Mouse (Mus musculus) hematopoietic stem cell, adult 5-6 weeks (primary cell): Measurements from ENCODE around the gene Gabarap. TPM values are rescaled to one million over a fixed set of nuclear protein-coding genes. Genes with fewer than 3 reads are reported as not detected.
"Not testable (repeated sequence)": the region's sequence is repeated elsewhere in the genome, so short reads cannot be mapped to it uniquely, and the experiment has no call there.

Experiments
- ATAC-seq, 2 experiments: fragments of 125-278 bp in 1 of 2; replicated peaks in 1 of 2; 2 replicates each; pipeline ENCODE4 v1.8.0; 2016 to 2017; ENCODE audit warnings: inconsistent platforms in 2 of 2, mild to moderate bottlenecking in 2 of 2, moderate number of reproducible peaks in 2 of 2, low read depth in 1 of 2, moderate TSS enrichment in 1 of 2; ENCODE audit not compliant: low FRiP score in 2 of 2, poor library complexity in 2 of 2, severe bottlenecking in 2 of 2, insufficient read depth in 1 of 2, low TSS enrichment in 1 of 2
- total RNA-seq: library from RNA; stranded (forward); fragments of 172-1452, 232-1000 nt; gene quantifications from 2 replicates; pipeline ENCODE4 v1.2.3, GENCODE M21; 2017

The Gabarap gene
- total RNA-seq, result 211 and 252 TPM in 2 replicates

DNA sequence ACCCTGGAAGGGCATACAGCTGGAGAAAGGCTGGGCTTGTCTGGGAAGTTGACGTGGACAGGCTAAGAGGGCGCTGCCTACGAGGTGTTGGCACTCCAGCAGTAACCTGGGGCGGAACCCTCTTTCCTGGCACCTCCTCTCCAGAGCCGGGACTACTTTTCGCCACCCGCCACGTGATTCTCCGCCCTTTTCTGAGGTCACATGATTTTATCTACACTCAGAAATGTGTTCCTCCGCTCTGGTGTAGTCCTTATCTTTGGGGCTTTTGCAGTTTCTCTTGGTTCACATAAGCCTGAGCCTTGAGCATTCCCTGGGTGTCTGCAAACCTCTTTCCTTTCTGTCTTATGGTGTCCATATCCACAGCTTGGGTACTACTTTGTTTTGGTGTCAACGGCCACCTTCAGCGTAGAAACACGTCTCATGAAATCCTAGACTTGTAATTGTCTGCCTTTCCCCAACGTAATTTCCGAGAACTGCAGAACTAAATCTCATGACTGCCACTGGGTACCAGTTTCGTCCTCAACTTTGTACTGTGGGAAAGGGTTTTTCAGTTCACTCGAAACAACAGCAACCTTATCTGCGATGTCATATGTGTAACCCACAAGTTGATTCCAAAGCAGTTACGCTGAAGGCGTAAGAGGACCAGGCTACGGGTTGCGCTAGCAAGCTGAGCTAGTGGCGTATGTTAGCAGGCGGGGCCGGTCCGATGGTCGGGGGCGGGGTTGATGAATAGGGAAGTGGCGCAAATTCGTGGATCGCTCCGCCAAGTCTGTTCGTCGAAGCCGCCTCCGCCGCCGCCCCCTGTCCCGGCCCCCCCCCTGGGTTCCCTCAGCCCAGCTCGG is at the start of gene Gabarap:
Gene Gabarap (plus strand): TSS at position 294 of the 842 bp plus-strand sequence.
- ATAC-seq, result peak; percentile 72 to 73

GRCm38 (mm10) chr11:69945216-69945615 is 45.7 kb upstream of the Gabarap start:
- ATAC-seq, result no peak

DNA sequence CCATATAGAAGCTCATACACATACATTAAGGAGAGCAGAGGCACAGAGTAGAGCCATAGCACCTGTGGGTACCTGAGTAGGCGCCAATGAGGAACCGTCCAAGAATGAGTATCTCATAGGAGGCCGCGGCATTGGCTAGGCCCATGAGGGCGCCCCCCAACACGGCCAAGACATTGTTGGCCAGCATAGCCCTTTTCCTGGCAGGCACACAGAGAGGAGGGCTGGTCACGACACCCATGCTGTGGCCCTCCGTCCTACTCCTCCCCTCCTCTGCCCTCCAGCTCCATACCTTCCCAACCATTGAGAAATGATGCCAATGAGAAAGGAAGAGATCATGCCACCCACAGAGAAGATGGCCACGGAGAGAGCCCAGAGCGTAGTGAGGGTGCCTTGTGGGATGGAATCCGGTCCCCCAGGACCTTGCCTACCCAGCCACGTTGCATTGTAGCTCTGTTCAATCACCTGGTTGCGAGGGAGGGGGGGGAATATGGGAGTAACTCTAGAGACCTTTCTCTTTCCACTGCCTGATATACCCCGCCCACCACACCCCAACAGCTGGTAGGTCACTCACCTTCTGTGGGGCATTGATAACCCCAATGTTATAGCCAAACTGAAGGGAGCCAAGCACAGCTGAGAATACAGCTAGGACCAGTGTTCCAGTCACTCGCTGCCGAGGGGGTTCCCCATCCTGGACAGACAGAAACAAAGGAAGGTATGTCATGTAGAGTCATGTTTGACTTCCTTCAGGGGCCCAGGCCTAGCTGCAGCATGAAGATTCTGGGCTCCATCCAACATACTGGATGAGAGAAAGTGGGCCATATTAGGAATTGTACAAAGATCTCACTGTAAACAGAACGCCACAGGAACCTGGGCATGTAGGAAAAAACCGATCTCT is 44.7 kb upstream of the Gabarap start:
- no peak for ATAC-seq

DNA sequence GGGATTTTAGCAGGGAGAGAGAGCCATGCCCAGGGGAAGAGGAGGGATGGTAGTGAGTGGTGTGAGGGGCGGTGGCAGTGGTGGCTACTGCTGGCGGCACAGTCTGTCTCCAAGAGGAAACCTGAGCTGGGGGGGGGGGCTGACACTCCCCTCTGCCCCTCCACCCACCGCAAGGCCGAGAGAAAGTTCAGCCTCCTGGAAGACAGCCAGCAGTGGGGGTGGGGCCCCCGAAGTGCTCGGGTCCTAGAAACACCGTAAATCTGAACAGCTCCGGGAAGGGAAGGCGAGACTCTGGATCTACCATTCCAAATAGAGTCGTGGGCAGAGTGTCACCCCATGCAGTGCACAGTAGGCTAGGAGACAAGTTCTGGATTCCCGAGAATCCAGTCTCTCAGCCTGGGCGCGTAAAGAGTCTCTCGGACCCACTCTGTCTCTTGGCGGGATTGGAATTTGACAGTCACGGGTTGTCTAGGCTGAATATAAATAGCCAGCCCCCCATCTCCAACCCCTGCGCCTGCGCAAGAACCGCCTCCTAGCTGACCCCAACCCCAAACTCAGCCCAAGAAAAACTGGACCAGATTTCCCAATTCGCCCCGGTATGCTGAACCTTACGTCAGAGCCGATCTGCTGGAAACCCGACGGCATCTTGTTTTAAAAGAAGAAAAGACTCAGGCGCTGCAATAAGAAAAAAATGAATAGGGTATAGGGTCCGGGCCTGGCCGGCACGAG is 43.4 kb upstream of the Gabarap start:
- ATAC-seq, result no peak

DNA sequence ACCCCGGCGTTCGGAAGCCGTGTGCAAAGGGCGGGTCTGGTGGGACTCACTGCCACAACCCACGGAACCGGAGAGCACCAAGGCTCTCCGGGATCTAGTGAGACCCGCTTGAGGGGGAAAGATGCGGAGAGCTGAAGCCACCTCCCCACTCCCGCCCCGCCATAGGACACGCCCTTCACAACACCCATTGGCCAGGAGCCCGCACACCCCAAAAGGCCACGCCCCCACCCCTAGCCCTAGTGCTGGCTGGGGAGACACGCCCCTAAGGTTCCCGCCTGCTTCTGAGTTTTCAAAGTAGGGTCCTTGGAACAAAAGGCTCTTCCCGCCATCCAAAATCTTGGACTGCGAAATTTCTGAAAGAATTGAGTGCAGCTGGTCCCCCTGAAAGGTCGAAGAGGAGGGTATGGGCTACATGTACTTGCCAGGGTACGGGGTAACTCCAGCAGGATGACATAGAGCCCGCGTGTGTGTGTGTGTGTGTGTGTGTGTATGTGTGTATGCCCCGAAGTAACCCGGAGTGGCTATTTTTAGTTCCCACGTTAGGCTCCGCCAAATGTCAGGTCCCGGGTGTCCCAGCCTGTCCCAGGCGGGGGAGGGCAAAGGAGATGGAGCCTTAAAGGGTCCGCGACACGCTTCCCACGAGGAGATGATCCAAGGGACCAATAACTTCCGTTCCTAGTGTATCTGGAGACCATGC is 42.7 kb upstream of the Gabarap start, which contains the start of gene Slc2a4:
Gene Slc2a4 (minus strand): TSS at position 123 of the 697 bp plus-strand sequence.
- peak; percentile 87 to 90 for ATAC-seq

- peak; percentile 70 to 73 for ATAC-seq
Observed at GRCm38 (mm10) chr11:69948763-69949150, 42.2 kb upstream of the Gabarap start.

GRCm38 (mm10) chr11:69950807-69951459 is 40.0 kb upstream of the Gabarap start:
- no peak for ATAC-seq

DNA sequence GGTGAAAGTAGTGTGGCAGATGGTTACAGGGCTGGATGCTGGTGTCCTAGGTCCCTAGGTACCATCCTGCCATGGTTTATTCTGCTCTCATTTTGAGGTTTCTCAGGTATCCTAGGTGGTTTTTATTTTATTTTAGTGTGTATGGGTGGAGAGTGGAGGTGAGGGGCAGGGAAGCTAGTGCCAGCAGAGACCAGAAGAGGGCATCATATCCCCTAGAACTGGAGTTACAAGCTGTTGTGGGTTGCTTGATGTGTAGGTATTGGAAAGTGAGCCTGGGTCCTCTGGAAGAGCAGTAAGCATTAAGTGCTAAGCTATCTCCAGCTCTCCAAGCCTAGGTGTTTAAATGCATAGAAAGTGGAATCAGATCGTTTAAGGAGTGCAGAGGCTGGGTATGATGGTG is 38.7 kb upstream of the Gabarap start:
- no peak for ATAC-seq

DNA sequence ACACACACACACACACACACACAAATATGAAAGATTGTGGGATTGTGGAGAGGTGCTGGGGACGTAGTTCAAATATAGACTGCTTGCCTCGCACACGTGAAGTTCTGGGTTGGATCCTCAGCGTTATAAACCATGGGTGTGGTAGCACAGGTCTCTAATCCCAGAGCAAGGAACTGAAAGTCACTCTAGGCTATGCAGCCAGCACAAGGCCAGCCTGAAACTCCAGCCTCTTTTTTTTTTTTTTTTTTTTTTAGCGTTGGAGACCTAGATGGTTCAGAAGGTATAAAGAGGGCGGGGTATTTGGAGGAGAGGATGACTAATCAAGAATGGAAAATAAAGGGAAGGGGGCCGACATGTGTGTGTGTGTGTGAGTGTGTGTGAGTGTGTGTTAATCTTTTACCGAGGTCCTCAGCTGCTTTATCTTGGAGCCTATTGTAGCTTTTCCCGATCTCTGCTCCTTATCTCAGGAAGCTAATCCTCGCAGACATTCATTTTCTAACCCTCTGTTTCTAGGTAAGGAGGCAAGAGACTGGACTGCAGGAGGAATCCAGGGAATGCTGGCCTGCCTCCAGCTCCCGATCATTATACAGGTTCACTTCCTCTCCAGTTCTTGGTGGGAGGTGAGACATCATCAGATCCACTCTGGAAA is 37.6 kb upstream of the Gabarap start:
- no peak for ATAC-seq

GRCm38 (mm10) chr11:69955618-69956017 is 35.3 kb upstream of the Gabarap start:
- not testable (repeated sequence) for ATAC-seq

DNA sequence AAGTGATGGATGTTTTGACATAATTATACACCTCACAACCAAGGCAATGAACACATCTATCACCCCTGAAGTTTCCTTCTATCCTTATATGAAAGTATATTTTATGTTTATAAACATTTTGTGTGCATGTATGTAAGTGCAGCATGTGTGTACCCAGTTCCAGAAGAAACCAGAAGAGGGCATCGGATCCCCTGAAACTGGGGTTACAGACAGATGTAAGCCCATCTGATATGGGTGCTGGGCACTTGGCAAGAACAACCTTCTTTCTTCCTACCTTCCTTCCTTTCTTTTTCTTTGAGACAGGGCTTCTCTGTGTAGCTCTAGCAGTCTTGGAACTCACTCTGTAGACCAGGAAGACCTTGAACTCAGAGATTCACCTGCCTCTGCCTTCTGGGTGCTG is 34.7 kb upstream of the Gabarap start:
- no peak for ATAC-seq

GRCm38 (mm10) chr11:69960616-69961015 is 30.3 kb upstream of the Gabarap start:
- no peak for ATAC-seq

- no peak for ATAC-seq
Observed at GRCm38 (mm10) chr11:69961841-69962240, 29.1 kb upstream of the Gabarap start.

GRCm38 (mm10) chr11:69964650-69965270 is 26.2 kb upstream of the Gabarap start, which contains the start of gene Cldn7:
Gene Cldn7, plus strand, starts transcription at chr11:69964779.
- ATAC-seq, result no peak

DNA sequence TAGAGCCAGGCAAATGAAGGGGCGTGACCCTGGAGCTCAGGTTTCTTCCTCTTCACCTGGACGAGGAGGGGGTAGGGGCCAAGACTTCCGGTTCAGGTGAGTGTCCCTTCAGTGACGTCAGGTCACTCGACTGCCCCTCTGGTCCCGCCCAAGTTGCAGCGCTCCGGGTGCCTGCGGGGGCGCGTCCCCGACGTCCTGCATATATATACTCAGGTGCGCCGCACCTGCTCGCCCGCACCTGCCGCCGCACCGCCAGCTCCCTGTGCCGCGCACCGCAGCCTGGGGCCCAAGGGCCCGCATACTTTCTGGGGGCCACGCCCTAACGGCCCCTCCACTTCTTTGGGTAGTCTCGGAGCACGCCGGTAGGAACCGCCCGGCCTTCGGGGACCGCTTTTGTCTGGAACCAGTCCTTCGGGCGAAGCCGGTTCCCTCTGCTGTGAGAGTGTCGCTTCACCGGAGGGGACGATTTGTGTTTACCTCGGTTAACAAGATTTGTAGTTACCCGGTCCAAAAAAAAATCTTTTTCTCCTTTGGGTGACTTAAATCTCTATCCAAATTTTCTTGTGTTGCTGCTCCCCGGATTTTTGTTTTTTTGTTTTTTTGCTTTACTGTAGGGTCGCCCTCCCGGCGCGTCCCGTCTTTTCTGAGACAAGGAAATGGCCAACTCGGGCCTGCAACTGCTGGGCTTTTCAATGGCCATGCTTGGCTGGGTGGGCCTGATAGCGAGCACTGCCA is 25.5 kb upstream of the Gabarap start:
- no peak for ATAC-seq
